Mouse (Mus musculus): Measurements from ENCODE around the gene Socs2. TPM values are rescaled to one million over a fixed set of nuclear protein-coding genes. Genes with fewer than 3 reads are reported as not detected.
A peak's percentile ranks its signal among the peaks of the same experiment; 100 is the strongest.

Socs2 gene
- polyA plus RNA-seq, 1 experiment from 2014 or later = 126 TPM

GRCm38 (mm10) chr10:95418631-95419030 is 1.7 kb upstream of the Socs2 start:
- Histone ChIP-seq H3K4me1 (peaks cover 30% of the 10 kb centered on the region), H3K9me3 (replicated peaks) (no peaks in the 10 kb centered on the region), H3K4me3 (replicated peaks) (no peak overlapping the region), H3K27me3 (replicated peaks) (no peaks in the 10 kb centered on the region), H3K9ac (replicated peaks) (no peak overlapping the region), H3K4me2 (no peak overlapping the region), H3K36me3 (no peaks in the 10 kb centered on the region), H3K27ac (replicated peaks) (no peak overlapping the region)
- 66% methylated on average over 6 of the region's 6 CpGs for WGBS
- no peak for ATAC-seq (ENCODE audit: low FRiP score)

- WGBS = under 1% methylated on average over 25 of the region's 25 CpGs
Observed at GRCm38 (mm10) chr10:95417496-95418236, 686 bp upstream of the Socs2 start.

GRCm38 (mm10) chr10:95416361-95416684 is 657 bp downstream of the Socs2 start:
- Histone ChIP-seq H3K27me3 (replicated peaks) (no peaks in the 10 kb centered on the region), H3K9ac (replicated peaks) (peak overlapping the region; percentile 90), H3K36me3 (peaks cover 6% of the 10 kb centered on the region; the same call in 1 of the 2 replicates), H3K4me1 (peaks cover 32% of the 10 kb centered on the region), H3K27ac (replicated peaks) (peak overlapping the region; percentile 93), H3K4me3 (replicated peaks) (peak overlapping the region; percentile 90), H3K9me3 (replicated peaks) (no peaks in the 10 kb centered on the region), H3K4me2 (peak overlapping the region; percentile 97)
- 0% methylated on average over 33 of the region's 34 CpGs for WGBS
- peak; percentile 27 for ATAC-seq (ENCODE audit: low FRiP score)

More at GRCm38 (mm10) chr10:95417496-95418236, 686 bp upstream of the Socs2 start:
- Histone ChIP-seq H3K4me2 (peak overlapping the region; percentile 97), H3K4me3 (replicated peaks) (peak overlapping the region; percentile 90), H3K27ac (replicated peaks) (peak overlapping the region; percentile 93), H3K36me3 (no peaks in the 10 kb centered on the region), H3K9me3 (replicated peaks) (no peaks in the 10 kb centered on the region), H3K27me3 (replicated peaks) (no peaks in the 10 kb centered on the region), H3K9ac (replicated peaks) (peak overlapping the region; percentile 54), H3K4me1 (peaks cover 32% of the 10 kb centered on the region)
- ATAC-seq (ENCODE audit: low FRiP score) = no peak

- peak overlapping the region; percentile 93 for H3K27ac ChIP-seq (replicated peaks)
- under 1% methylated on average over 59 of the region's 65 CpGs for WGBS
- ATAC-seq (ENCODE audit: low FRiP score) = peak; percentile 21
- peak overlapping the region; percentile 97 for H3K4me2 ChIP-seq
- H3K9me3 ChIP-seq (replicated peaks) = no peaks in the 10 kb centered on the region
- H3K4me3 ChIP-seq (replicated peaks) = peak overlapping the region; percentile 90
- H3K4me1 ChIP-seq = peaks cover 37% of the 10 kb centered on the region
- peaks cover 6% of the 10 kb centered on the region; the same call in 1 of the 2 replicates for H3K36me3 ChIP-seq
- peak overlapping the region; percentile 90 for H3K9ac ChIP-seq (replicated peaks)
- H3K27me3 ChIP-seq (replicated peaks) = no peaks in the 10 kb centered on the region
Observed at GRCm38 (mm10) chr10:95415533-95416360, 1.2 kb downstream of the Socs2 start.

- peak overlapping the region; percentile 90 for H3K4me3 ChIP-seq (replicated peaks)
- ATAC-seq (ENCODE audit: low FRiP score) = 0 out of 2 replicates have a peak, but pooled peaks have one; percentile 0
- H3K36me3 ChIP-seq = peaks cover 6% of the 10 kb centered on the region; the same call in 1 of the 2 replicates
- no peaks in the 10 kb centered on the region for H3K9me3 ChIP-seq (replicated peaks)
- H3K9ac ChIP-seq (replicated peaks) = peak overlapping the region; percentile 90
- under 1% methylated on average over 15 of the region's 15 CpGs for WGBS
- H3K27ac ChIP-seq (replicated peaks) = peak overlapping the region; percentile 93
- H3K27me3 ChIP-seq (replicated peaks) = no peaks in the 10 kb centered on the region
- peak overlapping the region; percentile 97 for H3K4me2 ChIP-seq
- H3K4me1 ChIP-seq = peaks cover 43% of the 10 kb centered on the region
Observed at GRCm38 (mm10) chr10:95415159-95415532, 1.8 kb downstream of the Socs2 start.

- H3K9ac ChIP-seq (replicated peaks) = peak overlapping the region; percentile 90
- under 1% methylated on average over 65 of the region's 65 CpGs for WGBS
- no peaks in the 10 kb centered on the region for H3K9me3 ChIP-seq (replicated peaks)
- H3K4me2 ChIP-seq = peak overlapping the region; percentile 97
- peak overlapping the region; percentile 93 for H3K27ac ChIP-seq (replicated peaks)
- peaks cover 6% of the 10 kb centered on the region; the same call in 1 of the 2 replicates for H3K36me3 ChIP-seq
- ATAC-seq (ENCODE audit: low FRiP score) = no peak
- H3K27me3 ChIP-seq (replicated peaks) = no peaks in the 10 kb centered on the region
- H3K4me3 ChIP-seq (replicated peaks) = peak overlapping the region; percentile 90
- H3K4me1 ChIP-seq = peaks cover 45% of the 10 kb centered on the region
Observed at GRCm38 (mm10) chr10:95414316-95415158, 2.4 kb downstream of the Socs2 start.

- H3K36me3 ChIP-seq = peaks cover 11% of the 10 kb centered on the region; the same call in 1 of the 2 replicates
- H3K4me3 ChIP-seq (replicated peaks) = no peak overlapping the region
- H3K27ac ChIP-seq (replicated peaks) = no peak overlapping the region
- no peak overlapping the region for H3K9ac ChIP-seq (replicated peaks)
- no peaks in the 10 kb centered on the region for H3K9me3 ChIP-seq (replicated peaks)
- no peak for ATAC-seq (ENCODE audit: low FRiP score)
- H3K27me3 ChIP-seq (replicated peaks) = no peaks in the 10 kb centered on the region
- peaks cover 35% of the 10 kb centered on the region for H3K4me1 ChIP-seq
- peak overlapping the region; percentile 10; the same call in 1 of the 2 replicates for H3K4me2 ChIP-seq
- 71% methylated on average over 9 of the region's 9 CpGs for WGBS
Observed at GRCm38 (mm10) chr10:95411139-95411538, 5.8 kb downstream of the Socs2 start.

- H3K9ac ChIP-seq (replicated peaks) = no peak overlapping the region
- H3K27me3 ChIP-seq (replicated peaks) = no peaks in the 10 kb centered on the region
- no peak overlapping the region for H3K27ac ChIP-seq (replicated peaks)
- peaks cover 35% of the 10 kb centered on the region for H3K4me1 ChIP-seq
- peak overlapping the region; percentile 10; the same call in 1 of the 2 replicates for H3K4me2 ChIP-seq
- peaks cover 11% of the 10 kb centered on the region; the same call in 1 of the 2 replicates for H3K36me3 ChIP-seq
- H3K9me3 ChIP-seq (replicated peaks) = no peaks in the 10 kb centered on the region
- ATAC-seq (ENCODE audit: low FRiP score) = no peak
- H3K4me3 ChIP-seq (replicated peaks) = no peak overlapping the region
- WGBS = 85% methylated on average over 7 of the region's 7 CpGs
Observed at GRCm38 (mm10) chr10:95410709-95411108, 6.3 kb downstream of the Socs2 start.

- Histone ChIP-seq H3K27me3 (replicated peaks) (no peaks in the 10 kb centered on the region), H3K9me3 (replicated peaks) (no peaks in the 10 kb centered on the region), H3K9ac (replicated peaks) (no peak overlapping the region), H3K4me2 (peak overlapping the region; percentile 10; the same call in 1 of the 2 replicates), H3K4me3 (replicated peaks) (no peak overlapping the region), H3K36me3 (peaks cover 11% of the 10 kb centered on the region; the same call in 1 of the 2 replicates), H3K4me1 (peaks cover 33% of the 10 kb centered on the region), H3K27ac (replicated peaks) (no peak overlapping the region)
- WGBS = 90% methylated on average over 4 of the region's 4 CpGs
- no peak for ATAC-seq (ENCODE audit: low FRiP score)
Observed at GRCm38 (mm10) chr10:95410209-95410608, 6.8 kb downstream of the Socs2 start.

- H3K9ac ChIP-seq (replicated peaks) = no peak overlapping the region
- no peaks in the 10 kb centered on the region for H3K9me3 ChIP-seq (replicated peaks)
- peaks cover 11% of the 10 kb centered on the region; the same call in 1 of the 2 replicates for H3K36me3 ChIP-seq
- peaks cover 23% of the 10 kb centered on the region for H3K4me1 ChIP-seq
- no peak overlapping the region for H3K4me3 ChIP-seq (replicated peaks)
- H3K27me3 ChIP-seq (replicated peaks) = no peaks in the 10 kb centered on the region
- WGBS = 80% methylated on average over 7 of the region's 7 CpGs
- H3K4me2 ChIP-seq = no peak overlapping the region
- ATAC-seq (ENCODE audit: low FRiP score) = no peak
- no peak overlapping the region for H3K27ac ChIP-seq (replicated peaks)
Observed at GRCm38 (mm10) chr10:95409149-95409548, 7.8 kb downstream of the Socs2 start.

- Histone ChIP-seq H3K36me3 (peaks cover 11% of the 10 kb centered on the region; the same call in 1 of the 2 replicates), H3K27me3 (replicated peaks) (no peaks in the 10 kb centered on the region), H3K9ac (replicated peaks) (no peak overlapping the region), H3K4me1 (peaks cover 17% of the 10 kb centered on the region), H3K9me3 (replicated peaks) (no peaks in the 10 kb centered on the region), H3K27ac (replicated peaks) (no peak overlapping the region), H3K4me3 (replicated peaks) (no peak overlapping the region), H3K4me2 (no peak overlapping the region)
- no peak for ATAC-seq (ENCODE audit: low FRiP score)
- WGBS = 80% methylated on average over 9 of the region's 9 CpGs
Observed at GRCm38 (mm10) chr10:95408487-95408886, 8.5 kb downstream of the Socs2 start.

All from neural tube, embryonic 15.5 days (tissue).